Mouse (Mus musculus) kidney, postnatal 10 days (tissue): ENCODE measurements at regions not wholly inside any gene's neighbourhood (a gene's known extent, or its start where the extent isn't known, plus 50 kb on each side); places are given as distances from the start of the nearest gene placed in this dataset.

Experiments
- DNase-seq: peaks from one replicate; pipeline ENCODE4 v3.0.0; 2021; ENCODE audit warnings: mixed read lengths

DNA sequence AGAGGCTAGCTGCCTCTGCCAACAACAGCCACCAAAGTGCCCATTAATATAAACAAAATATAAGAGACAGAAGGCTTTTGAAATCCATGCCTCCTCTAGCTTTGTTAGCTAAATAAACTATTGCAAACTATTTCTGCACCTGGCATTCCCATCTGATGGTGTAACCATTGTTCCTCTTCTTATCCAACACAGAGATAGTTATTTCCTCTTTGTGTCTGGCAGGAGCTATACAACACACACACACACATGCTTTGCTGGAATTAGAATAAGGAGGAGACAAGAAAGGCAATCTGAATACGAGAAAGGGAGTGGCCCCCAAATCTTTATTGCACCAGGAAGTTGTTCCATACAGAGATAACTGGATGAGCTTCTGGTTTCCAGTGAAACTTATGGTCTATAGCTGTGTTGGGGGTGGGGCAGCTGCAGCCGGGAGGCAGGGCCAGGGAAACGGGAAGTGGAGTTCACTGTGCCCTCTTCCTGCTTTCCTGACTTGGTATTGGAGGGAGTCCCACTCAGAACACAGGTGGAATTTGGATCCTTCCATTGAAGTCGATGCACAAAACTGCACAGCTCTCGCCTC lies 64.0 kb upstream of the Zdhhc17 start:
- peak; percentile 47 for DNase-seq

- peak; percentile 42 for DNase-seq
Measured at GRCm38 (mm10) chr10:111073262-111073661, 63.3 kb upstream of the Zdhhc17 start.

DNA sequence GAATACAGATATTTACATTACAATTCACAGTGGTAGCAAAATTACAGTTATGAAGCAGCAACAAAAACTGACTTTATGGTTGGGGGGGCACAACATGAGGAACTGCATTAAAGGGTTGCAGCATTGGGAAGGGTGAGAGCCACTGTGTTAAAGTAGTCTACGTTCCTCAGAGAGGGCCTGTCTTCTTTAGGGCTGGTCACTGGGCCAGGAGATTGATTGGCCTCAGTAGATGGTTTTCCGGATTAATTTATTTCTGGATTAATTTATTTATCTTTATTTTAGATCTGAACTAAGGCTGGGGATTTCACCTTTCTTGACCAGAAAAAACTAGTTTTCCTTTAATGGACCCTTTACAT lies 62.6 kb upstream of the Zdhhc17 start:
- no peak for DNase-seq

DNA sequence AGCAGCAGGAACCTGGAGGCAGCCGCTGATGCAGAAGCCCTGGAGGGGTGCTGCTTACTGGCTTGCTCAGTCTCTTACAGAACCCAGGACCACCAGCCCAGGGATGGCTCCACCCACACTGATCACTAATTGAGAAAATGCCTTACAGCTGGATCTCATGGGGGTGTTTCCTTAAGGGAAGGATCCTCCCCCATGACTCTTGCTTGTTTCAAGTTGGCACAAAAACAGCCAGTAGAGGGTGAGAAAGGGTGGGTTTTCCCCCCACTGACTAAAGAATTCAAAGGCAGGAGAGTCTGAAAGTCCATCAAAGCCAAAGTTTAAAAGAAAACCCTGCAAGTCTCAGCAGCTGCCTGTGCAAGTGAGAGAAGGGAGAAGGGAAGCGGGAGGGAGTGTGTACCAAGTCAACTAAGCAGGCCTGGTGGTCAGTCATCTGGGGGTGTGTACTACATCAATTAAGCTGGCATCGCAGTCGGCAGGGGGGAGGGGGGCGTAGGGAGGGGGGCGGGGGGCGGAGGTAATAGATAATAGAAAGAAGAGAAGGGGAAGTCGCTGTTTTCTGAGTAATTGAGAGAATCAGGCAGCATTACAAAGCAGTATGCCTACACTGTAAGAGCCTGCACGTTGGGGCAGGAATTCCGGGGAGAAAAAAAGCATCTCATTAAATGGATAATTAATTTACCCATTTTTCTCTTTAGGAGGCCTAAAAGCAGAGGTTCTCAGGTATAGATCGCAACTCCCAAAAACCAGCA lies 62.0 kb upstream of the Zdhhc17 start:
- DNase-seq = peak; percentile 26

DNA sequence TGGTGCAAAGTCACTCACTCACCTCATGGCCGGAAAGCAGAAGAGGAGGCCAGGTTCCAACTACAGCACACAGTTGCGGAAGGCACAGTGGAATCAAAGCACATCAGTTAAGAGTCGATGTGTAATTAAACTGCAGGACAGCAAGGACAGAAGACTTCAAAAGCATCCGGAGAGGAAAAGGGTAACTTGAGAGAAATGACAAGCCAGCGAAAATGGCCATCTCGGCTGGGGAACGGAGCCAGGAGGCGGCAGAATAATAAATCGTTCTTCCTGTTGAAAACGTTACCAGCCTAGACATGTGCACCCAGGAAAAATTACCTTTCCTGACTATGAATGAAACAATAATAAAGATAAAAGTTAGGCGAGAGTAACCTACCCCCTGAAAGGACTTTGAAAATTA lies 56.2 kb upstream of the Zdhhc17 start:
- DNase-seq = no peak

GRCm38 (mm10) chr10:111060626-111061025 lies 50.7 kb upstream of the Zdhhc17 start:
- peak; percentile 24 for DNase-seq
